Mouse (Mus musculus) liver, embryonic 11.5 days (tissue): ENCODE measurements around the gene Ebf1. TPM values are rescaled to one million over a fixed set of nuclear protein-coding genes. Genes with fewer than 3 reads are reported as not detected.

Experiments used
- ATAC-seq: fragments of 200-750 bp; cut with Nextera tagmentation; replicated peaks from 2 replicates; pipeline ENCODE4 v1.8.0; 2017; ENCODE audit warnings: moderate number of reproducible peaks, mild to moderate bottlenecking, moderate TSS enrichment, moderate library complexity; ENCODE audit not compliant: low FRiP score
- DNase-seq: peaks from one replicate; pipeline ENCODE4 v3.0.0-alpha.2; 2017; ENCODE audit warnings: low spot score
- H3K27ac ChIP-seq: fragments of 300-500 bp; sonication (generic); 2 replicates; pipeline ENCODE4 v1.5.1; 2014; ENCODE audit warnings: mild to moderate bottlenecking, low read depth, low read length, control low read depth
- H3K27me3 ChIP-seq: fragments of 300-500 bp; sonication (generic); replicated peaks from 2 replicates; pipeline ENCODE4 v1.6.1; 2014; ENCODE audit warnings: low read length, mixed read lengths; ENCODE audit not compliant: control insufficient read depth, insufficient read depth
- H3K36me3 ChIP-seq: fragments of 300-500 bp; sonication (generic); 2 replicates; pipeline ENCODE4 v1.6.1; 2014; ENCODE audit warnings: mild to moderate bottlenecking, low read length, moderate library complexity, mixed read lengths; ENCODE audit not compliant: control insufficient read depth, insufficient read depth
- H3K4me1 ChIP-seq: fragments of 300-500 bp; sonication (generic); replicated peaks from 2 replicates; pipeline ENCODE4 v1.6.1; 2014; ENCODE audit warnings: low read length, mixed read lengths; ENCODE audit not compliant: control insufficient read depth, insufficient read depth
- H3K4me2 ChIP-seq: fragments of 300-500 bp; sonication (generic); 2 replicates; pipeline ENCODE4 v1.6.1; 2014; ENCODE audit warnings: mild to moderate bottlenecking, control low read depth, moderate library complexity
- H3K4me3 ChIP-seq: fragments of 300-500 bp; sonication (generic); 2 replicates; pipeline ENCODE4 v1.5.1; 2014; ENCODE audit warnings: low read depth, low read length, control low read depth
- H3K9ac ChIP-seq: fragments of 300-500 bp; sonication (generic); 2 replicates; pipeline ENCODE4 v1.6.1; 2014; ENCODE audit warnings: low read depth, low read length, control low read depth
- H3K9me3 ChIP-seq: fragments of 300-500 bp; sonication (generic); 2 replicates; pipeline ENCODE4 v1.6.1; 2016; ENCODE audit warnings: low read length, inconsistent platforms, mixed read lengths; ENCODE audit not compliant: control insufficient read depth
- WGBS: fragments of 180-500 bp; shearing (Covaris S2); extraction: QIAGEN DNeasy Blood & Tissue Kit; methylation state at CpG from one replicate; pipeline ENCODE4 v1.1.7; 2014; 5-methylcytosine and 5-hydroxymethylcytosine counted together
- polyA plus RNA-seq: library from polyadenylated mRNA; unstranded; fragments of >200 nt; fragmentation: Nextera tagmentation; extraction: Ambion mirVana; gene quantifications from 2 replicates; pipeline ENCODE4 v1.2.1, GENCODE M21; 2014

The Ebf1 gene
- polyA plus RNA-seq, 1 experiment from 2014 or later: 0.99 TPM

DNA sequence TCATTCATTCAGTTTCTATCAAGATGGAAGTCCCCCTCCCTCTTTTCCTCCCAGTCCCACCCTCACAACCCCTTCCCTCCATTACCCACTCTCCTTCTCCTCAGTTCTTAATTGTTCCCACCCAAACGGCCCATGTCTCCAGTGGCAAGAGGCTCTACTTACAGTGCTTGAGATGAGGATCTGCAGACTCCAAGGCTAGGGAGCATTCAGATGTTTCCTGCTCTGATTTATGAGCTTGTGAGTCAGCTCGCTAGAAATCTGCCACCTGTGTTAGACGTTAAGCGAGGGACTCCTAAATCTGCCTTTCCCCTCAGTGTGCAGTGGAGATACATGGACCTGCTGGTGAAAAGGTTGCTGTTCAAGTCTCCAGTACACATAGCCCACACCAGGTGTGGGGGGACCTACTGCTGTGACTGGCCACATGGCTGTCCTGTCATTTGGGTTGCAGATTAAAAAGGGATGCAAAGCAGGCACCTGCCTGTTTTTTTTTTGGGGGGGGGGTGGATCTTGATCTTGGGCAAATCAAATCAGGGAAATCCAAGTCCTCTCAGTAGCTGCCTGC, 21.2 kb downstream of the Ebf1 start:
- no peak overlapping the region for H3K4me3 ChIP-seq

GRCm38 (mm10) chr11:44641496-44641895, 24.4 kb downstream of the Ebf1 start:
- H3K9ac ChIP-seq: no peak overlapping the region
- no peak overlapping the region for H3K4me3 ChIP-seq
- no peak overlapping the region for H3K4me2 ChIP-seq
- no peak for DNase-seq
- H3K36me3 ChIP-seq: no peaks in the 10 kb centered on the region
- H3K9me3 ChIP-seq: no peaks in the 10 kb centered on the region
- 76% methylated on average over 2 of the region's 2 CpGs for WGBS
- no peaks in the 10 kb centered on the region for H3K27me3 ChIP-seq
- no peak for ATAC-seq
- H3K27ac ChIP-seq: no peak overlapping the region
- H3K4me1 ChIP-seq: no peaks in the 10 kb centered on the region

More for the DNA sequence above, 21.2 kb downstream of the Ebf1 start:
- ATAC-seq (no peak), DNase-seq (no peak)
- Histone ChIP-seq H3K4me1 (no peaks in the 10 kb centered on the region), H3K9ac (no peak overlapping the region), H3K4me2 (no peak overlapping the region), H3K36me3 (no peaks in the 10 kb centered on the region), H3K27ac (no peak overlapping the region), H3K9me3 (no peaks in the 10 kb centered on the region), H3K27me3 (no peaks in the 10 kb centered on the region)
- 58% methylated on average over 4 of the region's 4 CpGs for WGBS

DNA sequence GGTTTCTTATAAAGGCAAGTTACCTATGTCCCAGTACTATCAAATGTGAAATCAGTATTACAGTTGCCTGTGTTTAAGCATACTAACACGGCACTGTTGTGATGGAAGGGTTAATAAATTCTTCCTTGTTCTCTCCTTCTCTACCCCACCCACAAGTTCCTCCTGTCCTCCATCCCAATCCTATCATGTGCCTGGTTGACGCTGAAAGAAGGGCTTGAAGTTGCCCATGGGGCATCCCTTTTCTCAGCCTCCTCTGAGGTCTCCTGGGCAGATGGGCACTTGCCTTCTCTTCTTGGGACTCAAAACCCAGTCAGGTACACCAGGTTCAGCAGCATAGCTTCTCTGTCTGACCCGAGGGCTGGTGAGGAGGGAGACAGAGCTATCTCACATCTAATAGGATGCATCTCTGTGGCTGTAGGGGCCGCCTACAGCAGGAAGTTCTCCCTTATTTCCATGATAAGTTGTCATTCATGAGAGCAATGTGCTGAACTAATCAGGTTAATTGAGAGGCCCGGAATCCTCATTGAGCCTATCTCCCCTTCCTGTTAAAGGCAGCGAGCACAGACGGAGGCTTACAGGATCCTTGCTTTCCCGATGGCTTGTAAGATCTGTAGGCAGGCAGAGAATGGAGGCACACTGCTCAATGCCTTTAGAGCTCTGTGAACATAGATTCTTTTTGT, 37.4 kb downstream of the Ebf1 start:
- Histone ChIP-seq H3K4me1 (no peaks in the 10 kb centered on the region), H3K27ac (no peak overlapping the region), H3K9ac (no peak overlapping the region), H3K4me2 (no peak overlapping the region), H3K27me3 (no peaks in the 10 kb centered on the region), H3K9me3 (no peaks in the 10 kb centered on the region), H3K36me3 (no peaks in the 10 kb centered on the region), H3K4me3 (no peak overlapping the region)
- ATAC-seq (no peak), DNase-seq (no peak)
- WGBS: 53% methylated on average over 8 of the region's 8 CpGs

GRCm38 (mm10) chr11:44655468-44655867, 38.4 kb downstream of the Ebf1 start:
- Histone ChIP-seq H3K9ac (no peak overlapping the region), H3K4me1 (no peaks in the 10 kb centered on the region), H3K27ac (no peak overlapping the region), H3K4me3 (no peak overlapping the region), H3K27me3 (no peaks in the 10 kb centered on the region), H3K36me3 (no peaks in the 10 kb centered on the region), H3K9me3 (no peaks in the 10 kb centered on the region), H3K4me2 (no peak overlapping the region)
- DNase-seq: no peak
- ATAC-seq: no peak
- 72% methylated on average over 5 of the region's 5 CpGs for WGBS

DNA sequence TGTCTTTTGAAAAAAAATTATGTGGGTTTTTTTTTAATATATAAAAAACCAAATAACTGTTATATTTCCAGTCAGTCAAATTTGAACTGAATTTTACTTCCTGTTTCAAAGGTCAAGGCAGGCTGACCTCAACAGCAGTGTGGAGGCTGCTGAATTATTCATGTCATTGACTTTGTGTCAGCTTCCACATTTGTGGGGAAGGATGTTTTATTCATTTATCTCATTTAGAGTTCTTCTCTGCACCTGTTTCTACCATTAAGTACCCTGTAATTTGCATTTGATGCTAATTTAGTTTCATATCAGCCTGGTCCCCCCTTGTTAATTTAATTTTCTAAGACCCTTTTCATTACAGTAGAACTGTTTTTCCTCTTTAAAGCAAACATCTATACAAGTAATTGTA, 39.8 kb downstream of the Ebf1 start:
- H3K27me3 ChIP-seq: no peaks in the 10 kb centered on the region
- H3K9me3 ChIP-seq: no peaks in the 10 kb centered on the region
- ATAC-seq: no peak
- no peak overlapping the region for H3K4me3 ChIP-seq
- H3K36me3 ChIP-seq: no peaks in the 10 kb centered on the region
- no peaks in the 10 kb centered on the region for H3K4me1 ChIP-seq
- no peak overlapping the region for H3K9ac ChIP-seq
- H3K27ac ChIP-seq: no peak overlapping the region
- H3K4me2 ChIP-seq: no peak overlapping the region
- DNase-seq: no peak

DNA sequence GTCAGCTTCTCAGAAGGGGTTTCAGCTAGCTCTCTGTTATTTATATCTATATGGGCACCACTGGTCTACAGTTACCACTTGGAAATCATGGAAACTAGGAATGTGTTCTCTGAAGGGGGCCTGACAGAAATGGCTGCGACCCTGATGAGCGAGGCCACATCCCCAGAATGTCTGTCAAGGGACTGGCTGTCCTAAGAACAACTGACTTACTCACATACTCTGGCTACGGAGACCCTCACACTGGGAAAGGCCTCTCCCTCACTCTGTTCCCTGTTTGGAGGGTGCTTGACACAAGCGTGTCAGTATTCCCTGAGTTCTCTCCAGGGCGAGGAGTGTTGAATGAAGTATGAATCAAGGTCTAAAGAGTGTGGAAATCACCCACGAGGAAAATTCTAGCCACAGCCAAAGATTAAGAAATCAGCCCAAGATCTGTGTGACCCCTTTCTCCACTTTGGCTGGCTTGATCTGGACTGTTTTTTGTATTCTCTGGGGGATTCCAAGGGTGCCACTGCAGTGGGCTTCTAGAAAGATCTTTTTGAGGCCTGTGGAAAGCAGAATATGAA, 40.8 kb downstream of the Ebf1 start:
- no peak overlapping the region for H3K4me2 ChIP-seq
- H3K9me3 ChIP-seq: no peaks in the 10 kb centered on the region
- ATAC-seq (no peak), DNase-seq (no peak)
- no peaks in the 10 kb centered on the region for H3K36me3 ChIP-seq
- no peak overlapping the region for H3K9ac ChIP-seq
- 62% methylated on average over 6 of the region's 6 CpGs for WGBS
- no peak overlapping the region for H3K4me3 ChIP-seq
- H3K27ac ChIP-seq: no peak overlapping the region
- no peaks in the 10 kb centered on the region for H3K27me3 ChIP-seq
- no peaks in the 10 kb centered on the region for H3K4me1 ChIP-seq

GRCm38 (mm10) chr11:44661875-44662274, 44.8 kb downstream of the Ebf1 start:
- H3K4me2 ChIP-seq: no peak overlapping the region
- ATAC-seq (no peak), DNase-seq (no peak)
- WGBS: 86% methylated on average over 5 of the region's 5 CpGs
- no peak overlapping the region for H3K27ac ChIP-seq
- no peaks in the 10 kb centered on the region for H3K36me3 ChIP-seq
- H3K9ac ChIP-seq: no peak overlapping the region
- H3K4me1 ChIP-seq: no peaks in the 10 kb centered on the region
- no peak overlapping the region for H3K4me3 ChIP-seq
- peaks cover 2% of the 10 kb centered on the region; the same call in 1 of the 2 replicates for H3K27me3 ChIP-seq
- H3K9me3 ChIP-seq: no peaks in the 10 kb centered on the region

- H3K4me3 ChIP-seq: no peak overlapping the region
- H3K27me3 ChIP-seq: peaks cover 2% of the 10 kb centered on the region; the same call in 1 of the 2 replicates
- ATAC-seq (no peak), DNase-seq (no peak)
- H3K4me2 ChIP-seq: no peak overlapping the region
- H3K36me3 ChIP-seq: no peaks in the 10 kb centered on the region
- no peak overlapping the region for H3K9ac ChIP-seq
- 56% methylated on average over 4 of the region's 4 CpGs for WGBS
- H3K9me3 ChIP-seq: no peaks in the 10 kb centered on the region
- H3K4me1 ChIP-seq: no peaks in the 10 kb centered on the region
- no peak overlapping the region for H3K27ac ChIP-seq
Observed at GRCm38 (mm10) chr11:44663609-44664141, 46.6 kb downstream of the Ebf1 start.
